Mouse (Mus musculus) CH12.LX (cell line): ENCODE data around the gene Zbtb17.

Experiments used
- BHLHE40 ChIP-seq: IDR thresholded peaks from 2 replicates; pipeline ENCODE4 v1.6.1; 2011; ENCODE audit warnings: mild to moderate bottlenecking, low read depth, low read length, improper control_type of control experiment
- CHD1 ChIP-seq: IDR thresholded peaks from 2 replicates; pipeline ENCODE4 v1.6.1; 2012; ENCODE audit warnings: low read depth, low read length, improper control_type of control experiment, inconsistent platforms
- CTCF ChIP-seq, 2 experiments: IDR thresholded peaks in 1 of 2; conservative IDR thresholded peaks in 1 of 2; 2 replicates each; pipeline ENCODE4 v1.5.1; 2011 to 2012; ENCODE audit warnings: low read depth in 2 of 2, low read length in 2 of 2, improper control_type of control experiment in 1 of 2, inconsistent platforms in 1 of 2, mild to moderate bottlenecking in 1 of 2, moderate library complexity in 1 of 2
- GABPA ChIP-seq: IDR thresholded peaks from 2 replicates; pipeline ENCODE4 v1.6.1; 2012; ENCODE audit warnings: low read depth, low read length, improper control_type of control experiment, inconsistent platforms; ENCODE audit not compliant: insufficient replicate concordance
- POLR2A ChIP-seq: IDR thresholded peaks from 2 replicates; pipeline ENCODE4 v1.6.1; 2011; ENCODE audit warnings: low read depth, mild to moderate bottlenecking, improper control_type of control experiment, low read length
- SMC3 ChIP-seq: IDR thresholded peaks from 2 replicates; pipeline ENCODE4 v1.6.1; 2011; ENCODE audit warnings: low read depth, low read length, improper control_type of control experiment
- USF1 ChIP-seq: IDR thresholded peaks from 2 replicates; pipeline ENCODE4 v1.6.1; 2014; ENCODE audit warnings: low read depth, mild to moderate bottlenecking, inconsistent platforms, low read length, improper control_type of control experiment
- ZC3H11A ChIP-seq: IDR thresholded peaks from 2 replicates; pipeline ENCODE4 v1.6.1; 2012; ENCODE audit warnings: low read depth, mild to moderate bottlenecking, inconsistent platforms, low read length, improper control_type of control experiment

GRCm38 (mm10) chr4:141478225-141478624 is 33.8 kb downstream of the Zbtb17 start:
- TF ChIP-seq SMC3, result no peak
- no peak for TF ChIP-seq GABPA
- TF ChIP-seq CHD1, result no peak
- no peak for TF ChIP-seq POLR2A
- TF ChIP-seq ZC3H11A, result no peak
- TF ChIP-seq BHLHE40, result no peak
- no peak for TF ChIP-seq USF1
- no peak for TF ChIP-seq CTCF (conservative IDR thresholded peaks at IDR 0.05 in 1 of 2, IDR thresholded peaks at IDR 0.05 in 1 of 2; ENCODE audit: low read depth in 2 of 2, low read length in 2 of 2)
